Mouse (Mus musculus) neural tube, embryonic 11.5 days (tissue): ENCODE data around the gene Slc7a10. TPM values are rescaled to one million over a fixed set of nuclear protein-coding genes. Genes with fewer than 3 reads are reported as not detected.

Experiments used
- ATAC-seq: fragments of 200-750 bp; cut with Nextera tagmentation; 2 replicates; pipeline ENCODE4 v1.8.0; 2017; ENCODE audit warnings: moderate number of reproducible peaks, mild to moderate bottlenecking, moderate TSS enrichment, moderate library complexity; ENCODE audit not compliant: insufficient read depth, low FRiP score, low TSS enrichment
- DNase-seq: peaks from one replicate; pipeline ENCODE4 v3.0.0-alpha.2; 2015; ENCODE audit warnings: low spot score
- H3K27ac ChIP-seq: fragments of 300-500 bp; sonication (generic); 2 replicates; pipeline ENCODE4 v1.5.1; 2014; ENCODE audit warnings: low read depth, mild to moderate bottlenecking, low read length
- H3K27me3 ChIP-seq: fragments of 300-500 bp; sonication (generic); 2 replicates; pipeline ENCODE4 v1.6.1; 2014; ENCODE audit warnings: mild to moderate bottlenecking, low read length, mixed read lengths; ENCODE audit not compliant: control insufficient read depth, insufficient read depth
- H3K36me3 ChIP-seq: fragments of 300-500 bp; sonication (generic); 2 replicates; pipeline ENCODE4 v1.6.1; 2014; ENCODE audit warnings: mild to moderate bottlenecking, low read length, moderate library complexity, mixed read lengths; ENCODE audit not compliant: control insufficient read depth, insufficient read depth
- H3K4me1 ChIP-seq: fragments of 300-500 bp; sonication (generic); 2 replicates; pipeline ENCODE4 v1.6.1; 2014; ENCODE audit warnings: low read length, mixed read lengths; ENCODE audit not compliant: control insufficient read depth, insufficient read depth
- H3K4me2 ChIP-seq: fragments of 300-500 bp; sonication (generic); 2 replicates; pipeline ENCODE4 v1.6.1; 2014; ENCODE audit warnings: low read depth, mild to moderate bottlenecking, moderate library complexity
- H3K4me3 ChIP-seq: fragments of 300-500 bp; sonication (generic); 2 replicates; pipeline ENCODE4 v1.5.1; 2014; ENCODE audit warnings: low read depth, low read length
- H3K9ac ChIP-seq: fragments of 300-500 bp; sonication (generic); 2 replicates; pipeline ENCODE4 v1.6.1; 2014; ENCODE audit warnings: mild to moderate bottlenecking, low read length
- H3K9me3 ChIP-seq: fragments of 300-500 bp; sonication (generic); 2 replicates; pipeline ENCODE4 v1.6.1; 2016; ENCODE audit warnings: low read length; ENCODE audit not compliant: control insufficient read depth
- WGBS: fragments of 180-500 bp; shearing (Covaris S2); extraction: QIAGEN DNeasy Blood & Tissue Kit; methylation state at CpG from one replicate; pipeline ENCODE4 v1.1.7; 2014; 5-methylcytosine and 5-hydroxymethylcytosine counted together
- polyA plus RNA-seq: library from polyadenylated mRNA; unstranded; fragments of >200 nt; fragmentation: Nextera tagmentation; extraction: Ambion mirVana; gene quantifications from 2 replicates; pipeline ENCODE4 v1.2.1, GENCODE M21; 2014

The Slc7a10 gene
- polyA plus RNA-seq, 1 experiment from 2014 or later = 0.25 TPM

GRCm38 (mm10) chr7:35149616-35150433, 36.4 kb upstream of the Slc7a10 start:
- H3K4me1 ChIP-seq = no peaks in the 10 kb centered on the region
- DNase-seq = no peak
- ATAC-seq = no peak
- no peaks in the 10 kb centered on the region for H3K9me3 ChIP-seq
- H3K9ac ChIP-seq = no peak overlapping the region
- H3K36me3 ChIP-seq = no peaks in the 10 kb centered on the region
- H3K4me2 ChIP-seq = no peak overlapping the region
- H3K27me3 ChIP-seq = no peaks in the 10 kb centered on the region
- whole genome bisulfite sequencing = 65% methylated on average over 15 of the region's 15 CpGs
- no peak overlapping the region for H3K27ac ChIP-seq
- H3K4me3 ChIP-seq = no peak overlapping the region

GRCm38 (mm10) chr7:35150860-35151259, 35.3 kb upstream of the Slc7a10 start:
- Histone ChIP-seq H3K9me3 (no peaks in the 10 kb centered on the region), H3K27me3 (no peaks in the 10 kb centered on the region), H3K4me1 (no peaks in the 10 kb centered on the region), H3K4me2 (no peak overlapping the region), H3K27ac (no peak overlapping the region), H3K4me3 (no peak overlapping the region), H3K36me3 (no peaks in the 10 kb centered on the region), H3K9ac (no peak overlapping the region)
- ATAC-seq (no peak), DNase-seq (no peak)
- 79% methylated on average over 5 of the region's 5 CpGs for WGBS

GRCm38 (mm10) chr7:35154449-35154848, 31.7 kb upstream of the Slc7a10 start:
- H3K27me3 ChIP-seq = no peaks in the 10 kb centered on the region
- H3K4me1 ChIP-seq = no peaks in the 10 kb centered on the region
- 78% methylated on average over 11 of the region's 12 CpGs for WGBS
- no peaks in the 10 kb centered on the region for H3K36me3 ChIP-seq
- H3K4me3 ChIP-seq = no peak overlapping the region
- no peak overlapping the region for H3K9ac ChIP-seq
- H3K9me3 ChIP-seq = no peaks in the 10 kb centered on the region
- ATAC-seq (no peak), DNase-seq (no peak)
- no peak overlapping the region for H3K4me2 ChIP-seq
- H3K27ac ChIP-seq = no peak overlapping the region

GRCm38 (mm10) chr7:35156561-35157477, 29.4 kb upstream of the Slc7a10 start:
- H3K4me3 ChIP-seq = no peak overlapping the region
- no peak overlapping the region for H3K4me2 ChIP-seq
- H3K27me3 ChIP-seq = no peaks in the 10 kb centered on the region
- H3K4me1 ChIP-seq = no peaks in the 10 kb centered on the region
- H3K36me3 ChIP-seq = no peaks in the 10 kb centered on the region
- ATAC-seq (no peak), DNase-seq (no peak)
- 74% methylated on average over 16 of the region's 16 CpGs for WGBS
- H3K9me3 ChIP-seq = no peaks in the 10 kb centered on the region
- H3K27ac ChIP-seq = no peak overlapping the region
- H3K9ac ChIP-seq = no peak overlapping the region

GRCm38 (mm10) chr7:35157512-35157911, 28.7 kb upstream of the Slc7a10 start:
- H3K4me3 ChIP-seq = no peak overlapping the region
- no peak overlapping the region for H3K4me2 ChIP-seq
- no peaks in the 10 kb centered on the region for H3K27me3 ChIP-seq
- H3K9ac ChIP-seq = no peak overlapping the region
- ATAC-seq (no peak), DNase-seq (no peak)
- no peaks in the 10 kb centered on the region for H3K4me1 ChIP-seq
- H3K27ac ChIP-seq = no peak overlapping the region
- H3K36me3 ChIP-seq = no peaks in the 10 kb centered on the region
- WGBS = 86% methylated on average over 3 of the region's 3 CpGs
- H3K9me3 ChIP-seq = no peaks in the 10 kb centered on the region

GRCm38 (mm10) chr7:35162443-35162842, 23.7 kb upstream of the Slc7a10 start:
- Histone ChIP-seq H3K27me3 (no peaks in the 10 kb centered on the region), H3K9ac (no peak overlapping the region), H3K36me3 (no peaks in the 10 kb centered on the region), H3K4me1 (no peaks in the 10 kb centered on the region), H3K27ac (no peak overlapping the region), H3K4me3 (no peak overlapping the region), H3K4me2 (no peak overlapping the region), H3K9me3 (no peaks in the 10 kb centered on the region)
- no peak for DNase-seq
- WGBS = 77% methylated on average over 6 of the region's 6 CpGs
- ATAC-seq = no peak

- DNase-seq (no peak), ATAC-seq (no peak)
- Histone ChIP-seq H3K36me3 (no peaks in the 10 kb centered on the region), H3K27ac (no peak overlapping the region), H3K9ac (no peak overlapping the region), H3K27me3 (no peaks in the 10 kb centered on the region), H3K9me3 (no peaks in the 10 kb centered on the region), H3K4me3 (no peak overlapping the region), H3K4me2 (no peak overlapping the region), H3K4me1 (no peaks in the 10 kb centered on the region)
- WGBS = 78% methylated on average over 7 of the region's 7 CpGs
Measured at GRCm38 (mm10) chr7:35163600-35163999, 22.6 kb upstream of the Slc7a10 start.

GRCm38 (mm10) chr7:35164131-35164530, 22.1 kb upstream of the Slc7a10 start:
- Histone ChIP-seq H3K27ac (no peak overlapping the region), H3K9me3 (no peaks in the 10 kb centered on the region), H3K27me3 (no peaks in the 10 kb centered on the region), H3K4me3 (no peak overlapping the region), H3K9ac (no peak overlapping the region), H3K36me3 (no peaks in the 10 kb centered on the region), H3K4me2 (no peak overlapping the region), H3K4me1 (no peaks in the 10 kb centered on the region)
- ATAC-seq (no peak), DNase-seq (no peak)
- 77% methylated on average over 6 of the region's 6 CpGs for WGBS
